Mouse (Mus musculus): ENCODE results near the gene Ets2.

DNA sequence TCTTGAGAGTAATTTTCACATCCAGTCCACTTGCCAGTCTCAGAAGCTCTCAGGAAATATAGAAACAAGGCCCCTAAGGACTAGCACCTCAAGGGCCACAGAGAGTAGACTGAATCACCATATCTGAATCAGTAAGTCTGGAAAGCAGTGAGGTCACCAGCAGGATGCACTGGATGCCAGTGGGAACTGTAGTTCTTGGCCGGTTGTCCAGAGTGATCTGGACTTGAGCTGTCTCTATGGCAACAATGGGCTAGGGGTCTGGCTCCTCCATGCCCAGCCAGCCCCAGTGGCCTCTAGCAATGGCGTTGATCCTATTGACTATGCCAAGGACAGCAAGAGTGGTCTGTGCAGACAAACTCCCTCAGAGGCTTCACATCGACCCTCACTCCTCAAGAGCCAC, 64.3 kb downstream of the Ets2 start:
- no peak for TF ChIP-seq POLR2A (IDR thresholded peaks at IDR 0.05; ENCODE audit: borderline replicate concordance, insufficient read depth, low read length)
- no peak for TF ChIP-seq CTCF (IDR thresholded peaks at IDR 0.05; ENCODE audit: borderline replicate concordance, insufficient read depth, low read depth, low read length)
